Mouse (Mus musculus) cerebellum, postnatal 25 days (tissue): ENCODE data around the gene Olfr406.

Experiments
- DNase-seq, 2 experiments: peaks; one replicate each; pipeline ENCODE4 v3.0.0; 2021; ENCODE audit warnings: mixed read lengths in 2 of 2

Olfr406 gene

DNA sequence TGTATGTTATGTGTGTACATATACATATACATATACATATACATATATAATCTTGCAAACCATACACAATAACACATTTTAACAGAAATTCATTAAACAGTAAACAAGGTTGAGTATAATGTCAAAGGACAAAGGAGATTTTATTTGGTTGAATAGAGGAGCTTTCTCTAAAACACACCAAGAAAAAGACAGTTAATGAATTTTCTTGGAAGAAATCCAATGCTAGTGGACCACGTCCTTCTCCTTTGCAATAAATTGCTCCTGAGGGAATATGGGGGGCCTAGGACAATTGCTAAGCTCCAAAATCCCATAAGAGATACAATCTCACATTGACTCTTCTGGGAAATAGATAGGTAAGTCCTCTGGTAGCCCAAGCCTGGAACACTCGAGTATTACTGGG lies at the start of gene Olfr406:
Olfr406 (plus strand) TSS at position 301 of the 400 bp plus-strand sequence.
- DNase-seq = no peak

GRCm38 (mm10) chr11:74211279-74211678 lies 48.3 kb upstream of the Olfr406 start, which contains the start of gene Olfr43:
Gene Olfr43, minus strand, starts transcription at chr11:74211379.
- DNase-seq = no peak

DNA sequence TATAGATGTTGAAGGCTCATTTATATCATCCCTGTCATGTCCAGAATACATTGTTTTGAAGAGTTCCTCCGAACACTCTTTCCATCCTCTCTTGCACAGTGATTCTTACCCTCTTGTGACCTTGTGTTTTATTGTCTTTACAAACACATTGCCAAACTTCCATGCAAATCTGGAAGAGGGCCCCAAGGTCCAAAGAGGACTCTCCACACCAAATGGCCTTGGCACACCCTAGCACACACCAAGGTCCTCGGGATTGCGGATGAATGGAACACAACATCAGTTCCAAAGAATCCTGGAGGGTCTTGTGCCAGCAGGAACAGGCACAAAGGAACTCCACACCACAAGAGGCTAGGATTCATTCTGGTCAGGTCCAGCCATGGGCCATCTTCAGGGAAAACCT lies 18.4 kb upstream of the Olfr406 start:
- no peak for DNase-seq

DNA sequence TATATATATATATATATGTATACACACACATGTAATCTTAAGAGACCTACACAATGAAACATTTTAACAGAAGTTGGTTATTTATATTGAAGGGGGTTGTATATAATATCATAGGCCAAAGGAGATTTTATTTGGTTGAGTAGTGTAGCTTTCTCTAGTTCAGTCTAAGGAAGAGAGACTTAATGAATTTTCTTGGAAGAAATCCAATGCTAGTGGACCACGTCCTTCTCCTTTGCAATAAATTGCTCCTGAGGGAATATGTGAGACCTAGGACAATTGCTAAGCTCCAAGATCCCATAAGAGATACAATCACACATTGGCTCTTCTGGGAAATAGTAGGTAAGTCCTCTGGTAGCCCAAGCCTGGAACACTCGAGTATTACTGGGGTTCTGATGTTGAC lies 23.8 kb downstream of the Olfr406 start, which contains the start of gene Olfr59:
Olfr59 (plus strand) TSS at position 301 of the 400 bp plus-strand sequence.
- DNase-seq = no peak

DNA sequence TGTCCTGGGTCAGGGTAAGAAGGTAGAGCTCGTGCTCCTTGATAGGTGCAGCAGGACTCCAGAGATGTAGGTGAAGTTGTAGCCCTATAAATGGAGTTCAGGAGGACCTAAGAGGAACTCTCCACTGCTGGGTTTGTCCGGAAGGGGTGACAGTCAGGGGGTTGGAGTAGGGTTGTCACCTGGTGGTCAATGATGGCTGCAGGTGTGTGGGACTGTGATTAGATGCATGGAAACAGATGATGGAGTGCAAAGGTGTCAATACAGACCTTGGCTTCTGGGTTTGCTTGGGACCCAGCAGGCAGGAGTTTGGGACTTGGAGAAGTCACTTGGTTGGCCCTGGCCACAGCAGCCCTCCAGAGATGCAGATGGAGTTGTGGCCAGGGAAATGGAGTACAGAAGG lies 27.6 kb downstream of the Olfr406 start:
- no peak for DNase-seq
